In the genomic region with DNA sequence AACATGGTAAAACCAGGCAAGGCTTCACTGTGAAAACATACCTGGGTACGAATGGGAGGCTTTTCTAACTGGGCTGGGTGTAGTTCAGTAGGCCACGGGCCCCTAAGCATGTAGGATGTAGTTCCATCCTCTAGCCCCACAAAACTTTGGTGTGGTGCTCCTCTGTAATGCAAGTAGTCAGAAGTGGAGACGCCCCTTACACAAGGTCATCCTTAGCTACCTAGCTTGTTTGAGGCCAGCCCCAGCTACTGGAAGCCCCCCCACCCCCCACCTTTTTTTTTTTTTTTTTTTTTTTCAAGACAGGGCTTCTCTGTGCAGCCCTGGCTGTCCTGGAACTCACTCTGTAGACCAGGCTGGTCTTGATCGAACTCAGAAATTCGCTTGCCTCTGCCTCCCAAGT, we compare ENCODE assay signal across 29 mouse cellular contexts. TPM values are rescaled to one million over a fixed set of nuclear protein-coding genes. Genes with fewer than 3 reads are reported as not detected.
"Had no signal": no experiment of that assay in that cellular context is flagged by ENCODE, and none has a peak within 500 bp of the region (broad histone marks: within the 10 kb centered on the region; RNA-seq: fewer than 3 reads in every experiment).

No protein-coding gene starts in this region.

- H3K4me3 ChIP-seq: heart, adult 2 months; heart, embryonic 13.5 days; heart, embryonic 15.5 days; hindbrain, embryonic 13.5 days; hindbrain, embryonic 15.5 days; kidney, embryonic 15.5 days; layer of hippocampus, adult 2 months; left cerebral cortex, adult 2 months; limb, embryonic 10.5 days; limb, embryonic 12.5 days; liver, embryonic 13.5 days; liver, embryonic 15.5 days had no signal

- ATAC-seq: hindbrain, postnatal 0 days; intestine, embryonic 16.5 days had no signal

- DNase-seq: gastrocnemius, postnatal 14 days; gastrocnemius, postnatal 36 days; heart, adult 11 months; heart, adult 2 months; heart, postnatal 14 days; heart, postnatal 36 days; kidney, adult 11 months; kidney, adult 2 months; kidney, adult 9 months; kidney, postnatal 14 days; kidney, postnatal 36 days; liver; liver, embryonic 13.5 days had no signal

- H3K9ac ChIP-seq: heart, embryonic 13.5 days; heart, embryonic 15.5 days; hindbrain, embryonic 13.5 days; hindbrain, embryonic 15.5 days; kidney, embryonic 15.5 days; limb, embryonic 12.5 days; liver, embryonic 13.5 days; liver, embryonic 15.5 days had no signal

- H3K36me3 ChIP-seq: heart, embryonic 13.5 days; heart, embryonic 15.5 days; hindbrain, embryonic 13.5 days; limb, embryonic 12.5 days; liver, embryonic 13.5 days; liver, embryonic 15.5 days had no signal

- H3K9me3 ChIP-seq: heart, embryonic 15.5 days; kidney, embryonic 15.5 days; limb, embryonic 10.5 days; limb, embryonic 12.5 days; liver, embryonic 15.5 days had no signal

- H3K4me1 ChIP-seq: heart, embryonic 13.5 days; heart, embryonic 15.5 days; hindbrain, embryonic 13.5 days; hindbrain, embryonic 15.5 days; kidney, embryonic 15.5 days; limb, embryonic 10.5 days; limb, embryonic 12.5 days; liver, embryonic 13.5 days; liver, embryonic 15.5 days had no signal

- H3K27me3 ChIP-seq: heart, embryonic 13.5 days; heart, embryonic 15.5 days; hindbrain, embryonic 13.5 days; hindbrain, embryonic 15.5 days; kidney, embryonic 15.5 days; limb, embryonic 12.5 days; liver, embryonic 13.5 days; liver, embryonic 15.5 days had no signal

- H3K27ac ChIP-seq: heart, adult 2 months; heart, embryonic 13.5 days; heart, embryonic 15.5 days; hindbrain, embryonic 13.5 days; hindbrain, embryonic 15.5 days; hindbrain, postnatal 0 days; kidney, embryonic 15.5 days; kidney, postnatal 0 days; layer of hippocampus, adult 2 months; left cerebral cortex, adult 2 months; limb, embryonic 10.5 days; limb, embryonic 12.5 days; liver, embryonic 13.5 days; liver, embryonic 15.5 days had no signal

RNA-seq across cellular contexts. Expression of a gene that starts 28.9 kb away (rescaled TPM):
- total RNA-seq: gastrocnemius, adult 18-20 months; gastrocnemius, adult 8-10 months; gastrocnemius, postnatal 14 days; gastrocnemius, postnatal 36 days; heart, adult 2 months; heart, postnatal 14 days; heart, postnatal 36 days had no signal
- polyA plus RNA-seq: heart, adult 2 months; heart, embryonic 13.5 days; heart, embryonic 15.5 days; heart, postnatal 0 days had no signal
